Mouse (Mus musculus): ENCODE data around the gene Tet2.
"Not testable (repeated sequence)": the region's sequence is repeated elsewhere in the genome, so short reads cannot be mapped to it uniquely, and the experiment has no call there.

Tet2 gene

GRCm38 (mm10) chr3:133546790-133547189 lies 1.9 kb upstream of the Tet2 start:
- DNase-seq: no peak

GRCm38 (mm10) chr3:133545304-133545666 lies 346 bp upstream of the Tet2 start:
- DNase-seq: no peak

- peak; percentile 96 for DNase-seq
Measured at GRCm38 (mm10) chr3:133544131-133544550, 798 bp downstream of the Tet2 start.

GRCm38 (mm10) chr3:133543101-133544020 lies 1.6 kb downstream of the Tet2 start:
- peak; percentile 60 for DNase-seq

- DNase-seq: no peak
Measured at GRCm38 (mm10) chr3:133542084-133542483, 2.9 kb downstream of the Tet2 start.

GRCm38 (mm10) chr3:133541000-133541399 lies 3.9 kb downstream of the Tet2 start:
- no peak for DNase-seq

- no peak for DNase-seq
Measured at GRCm38 (mm10) chr3:133539991-133540390, 4.9 kb downstream of the Tet2 start.

GRCm38 (mm10) chr3:133538499-133538898 lies 6.4 kb downstream of the Tet2 start:
- not testable (repeated sequence) for DNase-seq

- no peak for DNase-seq
Measured at GRCm38 (mm10) chr3:133535644-133536043, 9.3 kb downstream of the Tet2 start.

- DNase-seq: no peak
Measured at GRCm38 (mm10) chr3:133534066-133534465, 10.9 kb downstream of the Tet2 start.

GRCm38 (mm10) chr3:133533272-133533995 lies 11.5 kb downstream of the Tet2 start:
- DNase-seq: no peak

- no peak for DNase-seq
Measured at GRCm38 (mm10) chr3:133532806-133533205, 12.1 kb downstream of the Tet2 start.

- DNase-seq: no peak
Measured at GRCm38 (mm10) chr3:133532252-133532651, 12.7 kb downstream of the Tet2 start.

GRCm38 (mm10) chr3:133531101-133531500 lies 13.8 kb downstream of the Tet2 start:
- no peak for DNase-seq

- no peak for DNase-seq
Measured at GRCm38 (mm10) chr3:133530664-133531063, 14.3 kb downstream of the Tet2 start.

GRCm38 (mm10) chr3:133526119-133526723 lies 18.7 kb downstream of the Tet2 start:
- no peak for DNase-seq

GRCm38 (mm10) chr3:133525578-133525977 lies 19.4 kb downstream of the Tet2 start:
- DNase-seq: no peak

GRCm38 (mm10) chr3:133524341-133525050 lies 20.4 kb downstream of the Tet2 start:
- DNase-seq: no peak

- DNase-seq: no peak
Measured at GRCm38 (mm10) chr3:133523191-133523590, 21.7 kb downstream of the Tet2 start.

- DNase-seq: no peak
Measured at GRCm38 (mm10) chr3:133522289-133522688, 22.6 kb downstream of the Tet2 start.

- DNase-seq: no peak
Measured at GRCm38 (mm10) chr3:133518801-133519200, 26.1 kb downstream of the Tet2 start.

- no peak for DNase-seq
Measured at GRCm38 (mm10) chr3:133518116-133518515, 26.8 kb downstream of the Tet2 start.

- DNase-seq: no peak
Measured at GRCm38 (mm10) chr3:133517406-133517805, 27.5 kb downstream of the Tet2 start.

Measured in retina, postnatal 1 day (tissue).